Mouse (Mus musculus) macrophage (primary cell): ENCODE results near the gene Gpc3. TPM values are rescaled to one million over a fixed set of nuclear protein-coding genes. Genes with fewer than 3 reads are reported as not detected.

ENCODE experiments used
- H3K27ac ChIP-seq: fragments of 350-480 bp; formaldehyde crosslinking; 2 replicates; pipeline ENCODE4 v1.9.0; 2021
- H3K36me3 ChIP-seq: fragments of 350-480 bp; formaldehyde crosslinking; 2 replicates; pipeline ENCODE4 v1.9.0; 2021; ENCODE audit errors: inconsistent target
- H3K4me3 ChIP-seq: fragments of 350-480 bp; formaldehyde crosslinking; 2 replicates; pipeline ENCODE4 v1.9.0; 2021; ENCODE audit errors: inconsistent target
- H3K79me2 ChIP-seq: fragments of 350-480 bp; formaldehyde crosslinking; 2 replicates; pipeline ENCODE4 v1.9.0; 2021; ENCODE audit errors: inconsistent target
- WGBS: methylation state at CpG from one replicate; pipeline ENCODE4 v1.1.7; 2026; ENCODE audit warnings: inconsistent platforms; ENCODE audit not compliant: missing documents; 5-methylcytosine and 5-hydroxymethylcytosine counted together
- polyA plus RNA-seq: library from polyadenylated mRNA; stranded (reverse); fragments of 250-400 nt; gene quantifications from 3 replicates; pipeline ENCODE4 v1.2.4, GENCODE M21; 2018; ENCODE audit warnings: inconsistent platforms

The Gpc3 gene
- polyA plus RNA-seq, 1 experiment from 2014 or later = not detected

DNA sequence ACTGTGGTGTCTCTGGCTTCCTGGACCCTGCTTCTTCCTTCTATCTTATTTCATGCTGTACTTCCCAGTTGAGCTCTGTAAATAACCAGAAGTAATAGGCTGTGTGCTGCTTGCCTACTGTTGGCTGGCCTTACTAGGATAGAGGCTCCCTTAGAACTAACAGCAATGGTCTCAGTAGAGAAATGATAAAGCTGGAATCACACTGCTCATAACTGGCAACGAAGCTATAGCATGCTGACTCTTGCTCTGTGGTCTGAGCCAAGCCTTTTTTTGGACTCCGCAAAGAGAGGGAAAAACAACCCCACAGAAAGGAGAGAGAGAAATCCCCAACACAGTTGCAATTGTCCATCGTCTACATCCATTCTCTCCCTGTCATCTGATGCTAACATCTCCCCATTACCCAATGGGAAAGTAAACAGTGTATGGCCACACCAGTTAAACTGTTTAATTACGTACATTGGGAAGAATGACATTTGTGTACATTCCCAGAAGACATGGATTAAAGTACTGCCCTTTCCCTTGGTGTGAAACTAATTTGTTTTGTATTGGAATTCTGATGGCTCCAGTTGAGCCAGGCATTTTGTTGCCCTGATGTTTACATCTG, 368.0 kb downstream of the Gpc3 start:
- no peaks in the 10 kb centered on the region for H3K79me2 ChIP-seq
- H3K4me3 ChIP-seq = no peak overlapping the region
- no peak overlapping the region for H3K27ac ChIP-seq
- WGBS = 79% methylated on average over 4 of the region's 4 CpGs
- no peaks in the 10 kb centered on the region for H3K36me3 ChIP-seq

DNA sequence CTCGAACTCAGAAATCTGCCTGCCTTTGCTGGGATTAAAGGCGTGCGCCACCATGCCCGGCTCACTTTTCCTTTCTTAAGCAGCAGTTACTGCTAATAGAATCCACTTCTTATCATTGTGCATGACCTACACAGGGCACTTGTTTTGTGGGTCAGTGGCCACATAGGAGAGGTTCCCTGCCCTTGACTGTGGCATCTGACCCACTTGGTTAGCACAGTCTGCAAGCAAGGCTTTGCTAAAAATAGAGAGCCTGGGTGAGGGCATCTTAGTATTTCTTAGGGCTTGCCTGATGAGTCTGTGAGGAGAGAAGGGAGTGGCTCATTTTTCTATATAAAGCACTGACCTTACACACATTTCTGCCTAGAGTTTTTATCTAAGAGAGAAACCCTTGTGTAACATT, 376.3 kb downstream of the Gpc3 start:
- Histone ChIP-seq H3K79me2 (no peaks in the 10 kb centered on the region), H3K36me3 (no peaks in the 10 kb centered on the region), H3K4me3 (no peak overlapping the region), H3K27ac (no peak overlapping the region)
- WGBS = 86% methylated on average over 4 of the region's 4 CpGs

DNA sequence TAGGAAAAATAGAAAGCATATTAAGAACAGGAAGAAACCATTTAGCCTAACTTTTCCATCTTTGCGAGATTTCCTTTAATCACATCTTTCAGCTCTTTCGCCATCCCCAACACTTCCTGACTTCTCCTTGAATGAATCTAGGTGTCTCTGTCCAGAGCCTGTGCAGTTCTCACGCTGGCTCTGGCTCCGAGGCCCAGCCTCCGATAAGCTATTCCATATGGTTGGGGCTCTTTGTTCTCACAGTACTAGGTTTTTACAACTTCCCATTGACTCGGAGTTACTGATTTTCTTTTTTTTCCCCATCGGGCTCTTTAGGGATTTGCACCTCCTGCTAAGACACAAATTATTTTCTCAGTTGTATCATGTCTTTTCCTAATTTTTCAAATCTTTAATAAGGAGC, 381.8 kb downstream of the Gpc3 start:
- no peaks in the 10 kb centered on the region for H3K79me2 ChIP-seq
- H3K4me3 ChIP-seq = no peak overlapping the region
- WGBS = 71% methylated on average over 7 of the region's 7 CpGs
- H3K27ac ChIP-seq = no peak overlapping the region
- H3K36me3 ChIP-seq = no peaks in the 10 kb centered on the region

DNA sequence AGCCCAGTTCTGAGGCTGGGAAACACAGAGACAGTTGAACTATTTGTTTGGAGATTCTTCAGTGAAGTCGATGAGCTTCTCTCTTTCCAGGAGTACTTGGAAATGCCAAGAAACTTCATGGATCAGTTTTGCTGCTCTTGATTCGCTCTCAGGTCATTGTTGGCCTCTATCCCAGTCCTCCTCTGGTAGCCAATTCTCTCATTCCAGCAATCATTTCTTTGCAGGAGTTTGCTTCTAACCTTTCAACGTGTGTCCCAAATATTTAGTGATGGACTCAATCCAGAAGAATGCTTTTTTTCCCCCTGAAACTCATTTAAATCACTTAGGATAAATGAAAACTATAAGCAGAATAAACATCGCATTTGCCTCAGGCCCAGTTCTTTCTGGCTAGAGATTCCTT, 383.0 kb downstream of the Gpc3 start:
- no peaks in the 10 kb centered on the region for H3K79me2 ChIP-seq
- no peak overlapping the region for H3K4me3 ChIP-seq
- 83% methylated on average over 4 of the region's 4 CpGs for WGBS
- no peaks in the 10 kb centered on the region for H3K36me3 ChIP-seq
- no peak overlapping the region for H3K27ac ChIP-seq

Other genes starting within 250 kb of the Gpc3 start
- not detected in 3 replicates for gene Ccdc160, start 177.2 kb upstream of the Gpc3 start, polyA plus RNA-seq